Mouse (Mus musculus): Measurements from ENCODE around the gene Gjb1.

- TF ChIP-seq CTCF (IDR thresholded peaks at IDR 0.05; ENCODE audit: control insufficient read depth, insufficient read depth, low read length) (no peak), POLR2A (IDR thresholded peaks at IDR 0.05; ENCODE audit: borderline replicate concordance, control insufficient read depth, low read depth, low read length) (no peak)
Observed at GRCm38 (mm10) chrX:101429976-101430375, 53.8 kb downstream of the Gjb1 start.

All from bone marrow, adult 2 months (tissue).